Mouse (Mus musculus) ES-E14 (cell line): ENCODE results near the gene Hectd4.

Experiments used
- CHD2 ChIP-seq: IDR thresholded peaks from 2 replicates; pipeline ENCODE4 v1.6.1; 2014; ENCODE audit warnings: mild to moderate bottlenecking, low read depth, low read length, inconsistent platforms
- MAFK ChIP-seq: IDR thresholded peaks from 2 replicates; pipeline ENCODE4 v1.6.1; 2014; ENCODE audit warnings: mild to moderate bottlenecking, low read depth, low read length, inconsistent platforms; ENCODE audit not compliant: insufficient read depth
- ZNF384 ChIP-seq: IDR thresholded peaks from 2 replicates; pipeline ENCODE4 v1.6.1; 2012; ENCODE audit warnings: low read depth, low read length, inconsistent platforms

- TF ChIP-seq MAFK (no peak), CHD2 (no peak), ZNF384 (no peak)
Observed at GRCm38 (mm10) chr5:121202467-121202866, 17.6 kb upstream of the Hectd4 start.
